Mouse (Mus musculus) ES-Bruce4 (cell line): ENCODE results near the gene Plekho2. TPM values are rescaled to one million over a fixed set of nuclear protein-coding genes. Genes with fewer than 3 reads are reported as not detected.

ENCODE experiments used
- H3K27ac ChIP-seq: 2 replicates; pipeline ENCODE4 v1.5.1; 2012; ENCODE audit warnings: low read length, inconsistent platforms; ENCODE audit not compliant: insufficient read depth
- H3K27me3 ChIP-seq: 2 replicates; pipeline ENCODE4 v1.6.1; 2012; ENCODE audit warnings: mild to moderate bottlenecking, low read length, inconsistent platforms; ENCODE audit not compliant: control insufficient read depth, poor library complexity, insufficient read depth, severe bottlenecking
- H3K36me3 ChIP-seq: 2 replicates; pipeline ENCODE4 v1.6.1; 2012; ENCODE audit warnings: inconsistent platforms, mild to moderate bottlenecking, low read length, moderate library complexity; ENCODE audit not compliant: control insufficient read depth, poor library complexity, insufficient read depth, severe bottlenecking
- H3K4me1 ChIP-seq: one replicate; pipeline ENCODE4 v1.8.1; 2011; ENCODE audit warnings: low read length; ENCODE audit not compliant: control insufficient read depth, insufficient read depth
- H3K4me3 ChIP-seq: 2 replicates; pipeline ENCODE4 v1.5.1; 2011; ENCODE audit warnings: low read depth, mild to moderate bottlenecking, low read length
- H3K9ac ChIP-seq: 2 replicates; pipeline ENCODE4 v1.6.1; 2012; ENCODE audit warnings: low read depth, mild to moderate bottlenecking, inconsistent platforms; ENCODE audit not compliant: poor library complexity, severe bottlenecking
- H3K9me3 ChIP-seq: replicated peaks from 2 replicates; pipeline ENCODE4 v1.6.1; 2012; ENCODE audit warnings: mild to moderate bottlenecking, low read length, inconsistent platforms; ENCODE audit not compliant: control insufficient read depth, poor library complexity, insufficient read depth, severe bottlenecking
- CTCF ChIP-seq: IDR thresholded peaks from one replicate; pipeline ENCODE4 v1.8.1; 2011; ENCODE audit warnings: low read depth, low read length
- EP300 ChIP-seq: IDR thresholded peaks from 2 replicates; pipeline ENCODE4 v1.6.1; 2011; ENCODE audit warnings: low read depth, low read length; ENCODE audit not compliant: insufficient read depth
- POLR2A ChIP-seq: IDR thresholded peaks from one replicate; pipeline ENCODE4 v1.8.1; 2011; ENCODE audit warnings: low read length; ENCODE audit not compliant: insufficient read depth
- polyA plus RNA-seq: library from polyadenylated mRNA; stranded (reverse); fragments of >200 nt; gene quantifications from 2 replicates; pipeline ENCODE4 v1.2.4, GENCODE M21; 2011; ENCODE audit warnings: low read depth; ENCODE audit not compliant: missing spikeins, insufficient read depth, insufficient read length

The Plekho2 gene
- polyA plus RNA-seq, 1 experiment: 6.1 TPM

DNA sequence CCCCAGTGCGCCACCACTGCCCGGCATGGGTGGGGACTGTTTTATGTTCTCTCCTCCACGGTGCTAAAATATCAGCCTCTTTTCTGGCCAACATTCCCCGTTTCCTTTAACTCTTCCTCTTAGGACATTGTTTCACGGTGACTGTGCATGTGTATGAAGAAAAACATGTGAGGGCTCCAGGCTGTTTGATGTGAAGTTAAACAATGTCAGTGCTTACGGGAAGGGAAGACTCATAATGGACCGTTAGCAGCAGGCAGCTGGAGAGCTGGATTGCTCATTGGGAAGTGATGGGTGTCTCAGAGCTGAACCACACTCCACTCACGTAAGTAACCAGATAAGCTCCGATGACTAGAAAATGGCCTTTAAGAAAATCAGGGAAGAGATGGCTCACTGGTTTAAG, 40.1 kb downstream of the Plekho2 start:
- H3K9me3 ChIP-seq: no peaks in the 10 kb centered on the region
- no peaks in the 10 kb centered on the region for H3K27me3 ChIP-seq
- no peaks in the 10 kb centered on the region for H3K4me1 ChIP-seq
- TF ChIP-seq EP300 (no peak), CTCF (no peak), POLR2A (no peak)
- no peak overlapping the region for H3K9ac ChIP-seq
- H3K4me3 ChIP-seq: no peak overlapping the region
- H3K36me3 ChIP-seq: no peaks in the 10 kb centered on the region
- no peak overlapping the region for H3K27ac ChIP-seq

DNA sequence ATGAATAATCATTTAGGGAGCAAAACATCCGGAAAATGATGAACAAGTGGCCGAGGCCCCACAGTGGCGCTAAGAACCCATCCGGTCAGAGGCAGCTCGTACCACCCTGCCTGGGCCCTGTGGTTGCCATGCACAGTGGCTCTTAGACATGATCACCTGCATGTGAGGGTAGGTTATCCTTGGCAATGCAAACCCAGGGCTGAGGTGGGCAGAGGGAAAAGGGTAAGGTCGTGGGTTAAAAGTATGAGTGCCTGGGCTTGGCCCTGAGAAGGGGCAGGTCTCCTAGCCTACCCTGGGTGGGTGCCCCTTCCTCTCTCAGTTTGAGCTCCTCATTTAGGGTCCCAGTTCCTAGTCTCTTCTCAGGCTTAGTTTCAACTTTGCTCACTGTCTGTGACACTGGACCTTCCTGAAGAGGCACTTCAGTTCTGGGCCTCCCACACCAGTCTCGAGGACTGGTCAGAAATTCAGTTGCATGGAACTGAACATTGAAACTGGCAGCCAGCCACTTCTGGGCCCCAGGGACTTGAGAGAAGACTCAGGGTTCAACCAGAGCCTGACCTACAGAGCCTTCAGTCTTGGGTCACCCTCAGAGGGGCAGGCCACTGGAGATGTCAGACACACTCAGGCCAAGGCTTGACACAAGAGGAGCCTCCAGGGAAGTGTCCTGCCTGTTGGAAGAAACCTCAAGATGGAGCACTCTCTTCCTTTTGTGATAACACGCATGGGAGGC, 41.8 kb downstream of the Plekho2 start:
- no peaks in the 10 kb centered on the region for H3K27me3 ChIP-seq
- no peaks in the 10 kb centered on the region for H3K36me3 ChIP-seq
- no peaks in the 10 kb centered on the region for H3K9me3 ChIP-seq
- no peak for TF ChIP-seq POLR2A
- no peak for TF ChIP-seq EP300
- no peak for TF ChIP-seq CTCF
- H3K9ac ChIP-seq: no peak overlapping the region
- H3K4me1 ChIP-seq: no peaks in the 10 kb centered on the region
- no peak overlapping the region for H3K4me3 ChIP-seq
- no peak overlapping the region for H3K27ac ChIP-seq

DNA sequence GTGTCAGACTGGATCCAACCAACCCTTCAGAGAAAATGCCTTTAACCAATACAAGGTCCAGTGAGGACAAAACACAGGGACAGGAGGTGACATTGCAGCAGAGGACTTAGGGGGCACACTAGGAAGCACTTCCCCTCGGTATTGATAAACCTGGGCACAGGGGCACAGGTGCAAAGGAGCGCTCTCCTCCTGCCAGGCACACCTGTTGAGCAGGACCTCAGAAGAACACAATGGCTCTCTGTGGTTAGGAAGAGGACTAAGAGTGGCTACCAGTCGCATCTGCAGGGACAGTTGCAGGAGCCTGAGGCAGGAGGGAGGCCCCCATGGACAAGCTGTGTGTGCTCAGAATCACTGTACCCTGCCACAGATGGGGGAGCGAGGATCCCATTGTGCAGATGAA, 43.3 kb downstream of the Plekho2 start:
- Histone ChIP-seq H3K27ac (no peak overlapping the region), H3K4me3 (no peak overlapping the region), H3K9ac (no peak overlapping the region), H3K9me3 (no peaks in the 10 kb centered on the region), H3K36me3 (no peaks in the 10 kb centered on the region), H3K27me3 (no peaks in the 10 kb centered on the region), H3K4me1 (no peaks in the 10 kb centered on the region)
- TF ChIP-seq POLR2A (no peak), CTCF (no peak), EP300 (no peak)

DNA sequence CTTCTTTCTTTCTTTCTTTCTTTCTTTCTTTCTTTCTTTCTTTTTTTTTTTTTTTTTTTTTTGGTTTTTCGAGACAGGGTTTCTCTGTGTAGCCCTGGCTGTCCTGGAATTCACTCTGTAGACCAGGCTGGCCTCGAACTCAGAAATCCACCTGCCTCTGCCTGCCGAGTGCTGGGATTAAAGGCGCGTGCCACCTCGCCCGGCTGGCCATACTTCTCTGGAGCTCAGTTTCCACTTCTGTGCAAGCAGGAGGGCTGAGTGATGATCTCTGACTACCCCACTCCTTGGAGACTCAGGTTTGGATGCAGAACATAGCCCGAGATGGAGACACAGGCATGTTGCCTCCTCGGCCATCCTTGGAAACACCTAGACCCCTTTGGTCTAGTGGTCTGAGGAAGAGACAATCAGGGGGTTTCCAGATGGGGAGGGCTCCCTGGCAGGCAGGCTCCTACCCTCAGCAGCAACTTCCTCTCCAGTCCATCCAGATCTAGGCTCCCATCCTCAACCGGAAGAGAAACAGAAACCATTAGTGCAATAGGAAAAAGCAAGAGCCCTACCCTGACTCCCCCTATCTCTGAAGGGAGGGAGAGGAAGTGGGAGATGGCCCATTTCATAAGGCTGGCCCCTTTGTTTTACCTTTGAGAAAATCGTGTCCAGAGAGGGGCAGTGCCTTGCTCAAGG, 43.9 kb downstream of the Plekho2 start:
- H3K36me3 ChIP-seq: no peaks in the 10 kb centered on the region
- no peak overlapping the region for H3K27ac ChIP-seq
- H3K9me3 ChIP-seq: no peaks in the 10 kb centered on the region
- H3K4me1 ChIP-seq: no peaks in the 10 kb centered on the region
- no peaks in the 10 kb centered on the region for H3K27me3 ChIP-seq
- no peak overlapping the region for H3K9ac ChIP-seq
- TF ChIP-seq CTCF (no peak), POLR2A (no peak), EP300 (no peak)
- H3K4me3 ChIP-seq: no peak overlapping the region

DNA sequence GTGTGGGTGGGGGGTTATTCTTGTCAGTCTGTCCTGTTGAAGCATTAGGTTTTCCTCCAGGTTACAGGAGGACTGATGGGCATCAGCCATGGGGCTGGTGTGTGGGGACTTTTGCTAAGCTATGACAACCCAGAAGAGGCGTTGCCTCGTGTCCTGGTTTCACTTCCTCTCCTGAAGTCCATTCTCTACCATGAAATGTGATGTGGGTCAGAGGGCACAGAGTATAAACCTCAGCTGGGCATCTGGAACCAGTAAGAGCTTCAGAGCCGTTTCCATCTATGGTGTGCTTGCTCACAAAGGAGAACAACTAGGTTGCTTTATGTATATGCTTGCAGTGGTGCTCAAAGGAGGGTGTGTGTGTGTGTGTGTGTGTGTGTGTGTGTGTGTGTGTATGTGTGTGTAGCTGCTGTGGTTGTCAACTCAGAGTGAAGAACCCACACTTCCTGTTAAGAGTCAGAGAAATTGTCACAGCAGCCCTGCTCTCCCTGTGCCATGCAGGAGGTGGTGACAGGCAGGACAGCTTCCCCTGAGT, 44.6 kb downstream of the Plekho2 start:
- Histone ChIP-seq H3K27me3 (no peaks in the 10 kb centered on the region), H3K4me1 (no peaks in the 10 kb centered on the region), H3K27ac (no peak overlapping the region)

DNA sequence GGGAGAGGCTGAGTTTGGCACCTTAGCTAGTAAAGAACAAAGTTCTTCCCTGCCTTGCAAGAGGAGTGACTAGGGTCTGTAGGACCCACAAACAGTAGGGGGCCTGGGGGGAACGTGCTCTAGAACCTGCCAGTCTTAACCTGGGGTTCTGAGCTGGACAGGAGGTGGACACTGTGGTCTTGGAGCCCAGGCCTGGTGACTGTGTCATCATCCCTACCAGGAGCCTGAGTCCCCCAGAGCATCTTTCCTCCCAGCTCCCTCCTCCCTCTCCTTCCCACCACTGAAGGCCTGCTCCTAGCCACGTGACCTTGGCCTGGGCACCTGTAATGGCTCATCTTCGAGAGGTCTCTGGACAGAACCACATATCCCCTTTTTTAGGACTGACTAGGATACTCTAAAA, 45.7 kb downstream of the Plekho2 start:
- Histone ChIP-seq H3K4me1 (no peaks in the 10 kb centered on the region), H3K36me3 (no peaks in the 10 kb centered on the region), H3K27ac (no peak overlapping the region), H3K4me3 (no peak overlapping the region), H3K9ac (no peak overlapping the region), H3K9me3 (no peaks in the 10 kb centered on the region), H3K27me3 (no peaks in the 10 kb centered on the region)
- TF ChIP-seq POLR2A (no peak), EP300 (no peak), CTCF (no peak)

More for the DNA sequence above, 44.6 kb downstream of the Plekho2 start:
- no peak overlapping the region for H3K9ac ChIP-seq
- TF ChIP-seq CTCF (no peak), POLR2A (no peak), EP300 (no peak)
- H3K36me3 ChIP-seq: no peaks in the 10 kb centered on the region
- no peaks in the 10 kb centered on the region for H3K9me3 ChIP-seq
- no peak overlapping the region for H3K4me3 ChIP-seq
